Mouse (Mus musculus): ENCODE results near the gene Mindy1. TPM values are rescaled to one million over a fixed set of nuclear protein-coding genes. Genes with fewer than 3 reads are reported as not detected.
A peak's percentile ranks its signal among the peaks of the same experiment; 100 is the strongest.

Gene Mindy1
- polyA plus RNA-seq, 1 experiment: 60.3 TPM

GRCm38 (mm10) chr3:95239971-95240370 lies 41.2 kb upstream of the Mindy1 start:
- TF ChIP-seq POLR2A (IDR thresholded peaks at IDR 0.05; ENCODE audit: control insufficient read depth, low read depth, low read length): no peak
- no peak for TF ChIP-seq CTCF (IDR thresholded peaks at IDR 0.05; ENCODE audit: control insufficient read depth, insufficient read depth, insufficient replicate concordance, low read depth, low read length)
- Histone ChIP-seq H3K27me3 (ENCODE audit: control insufficient read depth, insufficient read depth, low read length) (no peaks in the 10 kb centered on the region), H3K4me1 (ENCODE audit: control insufficient read depth, insufficient read depth, low read length) (peaks cover 11% of the 10 kb centered on the region), H3K27ac (ENCODE audit: control insufficient read depth, insufficient read depth, low read depth, low read length) (peak overlapping the region; percentile 93), H3K4me3 (ENCODE audit: control insufficient read depth, low read depth, low read length) (peak overlapping the region; percentile 92), H3K36me3 (ENCODE audit: control insufficient read depth, insufficient read depth, low read length) (no peaks in the 10 kb centered on the region; the same call in 1 of the 2 replicates)

DNA sequence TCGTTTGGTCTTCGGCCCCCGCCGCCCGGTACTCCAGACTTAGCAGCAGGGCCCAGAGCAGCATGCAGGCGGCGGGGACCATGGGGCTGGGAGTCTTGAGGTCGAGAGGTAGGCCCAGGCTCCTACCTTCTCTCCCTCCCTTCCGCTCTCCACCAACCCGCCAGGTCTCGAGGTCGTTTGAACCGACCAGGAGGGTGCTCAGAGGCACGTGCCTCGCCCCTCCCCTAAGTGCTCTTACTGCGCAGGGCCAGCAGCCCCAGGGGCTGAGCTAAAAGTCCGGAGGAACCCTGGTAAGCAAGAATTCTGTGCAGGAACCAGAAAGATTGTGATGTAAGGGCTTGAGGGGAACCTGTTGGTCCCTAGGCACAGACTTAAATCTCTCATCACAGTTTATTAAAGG lies 40.2 kb upstream of the Mindy1 start:
- H3K36me3 ChIP-seq (ENCODE audit: control insufficient read depth, insufficient read depth, low read length): no peaks in the 10 kb centered on the region; the same call in 1 of the 2 replicates
- TF ChIP-seq POLR2A (IDR thresholded peaks at IDR 0.05; ENCODE audit: control insufficient read depth, low read depth, low read length) (peak; percentile 83), CTCF (IDR thresholded peaks at IDR 0.05; ENCODE audit: control insufficient read depth, insufficient read depth, insufficient replicate concordance, low read depth, low read length) (no peak)
- H3K4me3 ChIP-seq (ENCODE audit: control insufficient read depth, low read depth, low read length): peak overlapping the region; percentile 92
- H3K27ac ChIP-seq (ENCODE audit: control insufficient read depth, insufficient read depth, low read depth, low read length): peak overlapping the region; percentile 93
- H3K27me3 ChIP-seq (ENCODE audit: control insufficient read depth, insufficient read depth, low read length): no peaks in the 10 kb centered on the region
- H3K4me1 ChIP-seq (ENCODE audit: control insufficient read depth, insufficient read depth, low read length): peaks cover 11% of the 10 kb centered on the region

DNA sequence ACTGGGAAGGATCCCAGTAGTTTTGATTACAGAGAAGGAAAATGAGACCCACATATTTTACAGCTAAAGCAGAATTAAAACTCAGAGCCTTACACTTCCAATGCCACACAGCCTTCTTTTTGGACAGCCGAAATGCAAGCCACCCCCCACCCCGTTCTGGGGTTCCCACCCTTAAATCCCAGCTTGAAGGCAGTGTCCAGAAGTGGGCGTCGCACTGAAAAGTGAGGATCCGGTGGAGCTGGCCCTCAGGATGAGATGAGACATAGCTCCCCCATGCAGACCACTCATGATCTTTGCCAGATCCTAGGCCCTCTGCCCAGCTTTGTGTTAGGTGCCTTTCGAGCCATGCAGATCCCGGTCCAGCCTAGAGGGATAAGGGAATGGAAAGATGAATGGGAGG lies 39.6 kb upstream of the Mindy1 start, which contains the start of gene Gm128:
Gm128 (minus strand) TSS at position 101 of the 400 bp plus-strand sequence.
- Histone ChIP-seq H3K4me1 (ENCODE audit: control insufficient read depth, insufficient read depth, low read length) (peaks cover 11% of the 10 kb centered on the region), H3K27ac (ENCODE audit: control insufficient read depth, insufficient read depth, low read depth, low read length) (peak within 1 kb of the TSS; percentile 93), H3K4me3 (ENCODE audit: control insufficient read depth, low read depth, low read length) (peak within 1 kb of the TSS; percentile 92), H3K27me3 (ENCODE audit: control insufficient read depth, insufficient read depth, low read length) (no peaks in the 10 kb centered on the region), H3K36me3 (ENCODE audit: control insufficient read depth, insufficient read depth, low read length) (no peaks in the 10 kb centered on the region; the same call in 1 of the 2 replicates)
- TF ChIP-seq CTCF (IDR thresholded peaks at IDR 0.05; ENCODE audit: control insufficient read depth, insufficient read depth, insufficient replicate concordance, low read depth, low read length) (no peak), POLR2A (IDR thresholded peaks at IDR 0.05; ENCODE audit: control insufficient read depth, low read depth, low read length) (no peak)

DNA sequence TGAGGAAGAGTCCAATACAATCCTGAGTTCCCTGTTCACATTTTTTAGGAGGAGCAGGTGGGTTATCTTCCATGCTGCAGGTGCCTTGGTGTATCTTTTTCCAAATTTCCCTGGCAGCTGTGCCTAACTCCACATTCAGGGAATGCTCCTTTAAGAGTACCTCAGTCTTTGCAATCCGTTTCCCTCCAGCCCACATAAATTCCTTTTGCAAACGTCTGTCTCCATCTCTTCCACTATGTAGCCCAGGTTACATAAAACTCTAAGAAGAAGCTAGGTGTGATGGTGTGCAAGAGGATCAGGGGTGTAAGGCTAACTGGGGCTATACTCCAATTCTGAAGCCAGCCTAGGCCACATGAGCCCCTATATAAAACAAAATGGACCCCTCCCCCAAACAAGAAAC lies 38.1 kb upstream of the Mindy1 start:
- no peaks in the 10 kb centered on the region; the same call in 1 of the 2 replicates for H3K36me3 ChIP-seq (ENCODE audit: control insufficient read depth, insufficient read depth, low read length)
- no peak overlapping the region for H3K27ac ChIP-seq (ENCODE audit: control insufficient read depth, insufficient read depth, low read depth, low read length)
- TF ChIP-seq POLR2A (IDR thresholded peaks at IDR 0.05; ENCODE audit: control insufficient read depth, low read depth, low read length): no peak
- TF ChIP-seq CTCF (IDR thresholded peaks at IDR 0.05; ENCODE audit: control insufficient read depth, insufficient read depth, insufficient replicate concordance, low read depth, low read length): no peak
- peak overlapping the region; percentile 28 for H3K4me3 ChIP-seq (ENCODE audit: control insufficient read depth, low read depth, low read length)
- no peaks in the 10 kb centered on the region for H3K27me3 ChIP-seq (ENCODE audit: control insufficient read depth, insufficient read depth, low read length)
- H3K4me1 ChIP-seq (ENCODE audit: control insufficient read depth, insufficient read depth, low read length): peaks cover 11% of the 10 kb centered on the region

GRCm38 (mm10) chr3:95246465-95247231 lies 34.5 kb upstream of the Mindy1 start:
- H3K27ac ChIP-seq (ENCODE audit: control insufficient read depth, insufficient read depth, low read depth, low read length): 0 out of 2 replicates have a peak overlapping the region, but pooled peaks have one; percentile 14
- peaks cover 6% of the 10 kb centered on the region for H3K4me1 ChIP-seq (ENCODE audit: control insufficient read depth, insufficient read depth, low read length)
- no peak overlapping the region for H3K4me3 ChIP-seq (ENCODE audit: control insufficient read depth, low read depth, low read length)
- H3K36me3 ChIP-seq (ENCODE audit: control insufficient read depth, insufficient read depth, low read length): no peaks in the 10 kb centered on the region
- TF ChIP-seq CTCF (IDR thresholded peaks at IDR 0.05; ENCODE audit: control insufficient read depth, insufficient read depth, insufficient replicate concordance, low read depth, low read length): no peak
- no peak for TF ChIP-seq POLR2A (IDR thresholded peaks at IDR 0.05; ENCODE audit: control insufficient read depth, low read depth, low read length)
- no peaks in the 10 kb centered on the region for H3K27me3 ChIP-seq (ENCODE audit: control insufficient read depth, insufficient read depth, low read length)

DNA sequence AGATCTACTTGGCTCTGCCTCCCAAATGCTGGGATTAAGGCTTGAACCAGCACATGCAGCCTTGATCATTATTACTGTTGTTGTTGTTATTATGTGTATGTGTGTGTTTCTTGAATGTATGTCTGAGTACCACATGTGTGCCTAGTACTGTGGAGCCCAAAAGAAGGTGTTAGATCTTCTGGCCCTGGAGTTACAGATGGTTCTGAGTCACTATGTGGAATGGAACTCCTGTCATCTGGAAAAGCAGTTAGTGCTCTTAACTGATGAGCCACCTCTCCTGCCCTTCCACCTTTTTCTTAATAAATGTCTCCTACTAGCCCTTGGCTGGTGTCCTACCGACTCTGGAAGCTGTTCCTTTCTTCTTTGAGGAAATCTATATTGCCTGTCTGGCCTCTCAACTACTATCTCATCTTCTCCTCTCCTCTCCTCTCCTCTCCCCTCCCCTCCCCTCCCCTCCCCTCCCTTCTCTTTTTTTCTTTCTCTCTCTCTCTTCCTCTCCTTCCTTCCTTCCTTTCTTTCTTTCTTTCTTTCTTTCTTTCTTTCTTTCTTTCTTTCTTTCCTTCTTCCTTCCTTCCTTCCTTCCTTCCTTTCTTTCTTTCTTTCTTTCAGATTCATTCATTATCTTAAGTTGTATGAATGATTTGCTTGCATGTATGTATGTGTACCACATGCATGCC lies 33.3 kb upstream of the Mindy1 start:
- H3K4me3 ChIP-seq (ENCODE audit: control insufficient read depth, low read depth, low read length): no peak overlapping the region
- TF ChIP-seq CTCF (IDR thresholded peaks at IDR 0.05; ENCODE audit: control insufficient read depth, insufficient read depth, insufficient replicate concordance, low read depth, low read length) (no peak), POLR2A (IDR thresholded peaks at IDR 0.05; ENCODE audit: control insufficient read depth, low read depth, low read length) (no peak)
- H3K36me3 ChIP-seq (ENCODE audit: control insufficient read depth, insufficient read depth, low read length): no peaks in the 10 kb centered on the region
- no peak overlapping the region for H3K27ac ChIP-seq (ENCODE audit: control insufficient read depth, insufficient read depth, low read depth, low read length)
- H3K4me1 ChIP-seq (ENCODE audit: control insufficient read depth, insufficient read depth, low read length): peaks cover 6% of the 10 kb centered on the region
- no peaks in the 10 kb centered on the region for H3K27me3 ChIP-seq (ENCODE audit: control insufficient read depth, insufficient read depth, low read length)

DNA sequence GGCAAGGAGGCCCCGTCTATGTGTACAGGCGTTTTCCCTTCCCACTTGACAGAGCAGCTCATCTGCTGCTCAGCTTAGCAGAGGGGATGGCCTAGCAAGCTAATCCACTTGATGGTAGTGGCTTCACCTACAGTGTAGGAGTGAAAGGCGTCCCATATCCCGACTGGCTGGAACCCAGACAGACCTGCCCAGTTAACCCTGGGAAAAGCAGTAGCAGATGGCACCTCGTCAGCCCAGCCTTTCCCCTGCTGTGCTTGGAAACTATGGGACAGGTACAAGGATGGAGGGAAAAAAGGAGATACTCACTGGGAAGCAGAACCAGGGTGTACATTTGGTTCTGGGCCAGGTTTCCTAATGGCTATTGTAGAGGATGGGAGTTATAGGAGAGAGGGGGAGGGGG lies 30.8 kb upstream of the Mindy1 start:
- no peak overlapping the region for H3K27ac ChIP-seq (ENCODE audit: control insufficient read depth, insufficient read depth, low read depth, low read length)
- H3K36me3 ChIP-seq (ENCODE audit: control insufficient read depth, insufficient read depth, low read length): no peaks in the 10 kb centered on the region
- TF ChIP-seq CTCF (IDR thresholded peaks at IDR 0.05; ENCODE audit: control insufficient read depth, insufficient read depth, insufficient replicate concordance, low read depth, low read length) (no peak), POLR2A (IDR thresholded peaks at IDR 0.05; ENCODE audit: control insufficient read depth, low read depth, low read length) (no peak)
- H3K27me3 ChIP-seq (ENCODE audit: control insufficient read depth, insufficient read depth, low read length): no peaks in the 10 kb centered on the region
- H3K4me1 ChIP-seq (ENCODE audit: control insufficient read depth, insufficient read depth, low read length): peaks cover 6% of the 10 kb centered on the region
- no peak overlapping the region for H3K4me3 ChIP-seq (ENCODE audit: control insufficient read depth, low read depth, low read length)
